Mouse (Mus musculus): ENCODE results near the gene Ank3. TPM values are rescaled to one million over a fixed set of nuclear protein-coding genes. Genes with fewer than 3 reads are reported as not detected.

Ank3 gene
- polyA plus RNA-seq, 1 experiment from 2014 or later = 24.7 TPM

- peak overlapping the region; percentile 33 for H3K4me3 ChIP-seq (ENCODE audit: low read depth, low read length)
- DNase-seq (ENCODE audit: low spot score) (peak; percentile 66), ATAC-seq (replicated peaks; ENCODE audit: low FRiP score, low TSS enrichment, low read depth) (no peak)
- H3K9ac ChIP-seq (ENCODE audit: low read length) = peak overlapping the region; percentile 25; the same call in 1 of the 2 replicates
- H3K9me3 ChIP-seq (ENCODE audit: control insufficient read depth, low read length) = no peaks in the 10 kb centered on the region
- H3K36me3 ChIP-seq (ENCODE audit: control insufficient read depth, insufficient read depth, low read length) = no peaks in the 10 kb centered on the region
- H3K4me1 ChIP-seq (replicated peaks; ENCODE audit: control insufficient read depth, insufficient read depth, low read length) = peaks cover 16% of the 10 kb centered on the region
- H3K27ac ChIP-seq (ENCODE audit: low read depth) = 0 out of 2 replicates have a peak overlapping the region, but pooled peaks have one; percentile 27
- H3K4me2 ChIP-seq (ENCODE audit: low read length) = peak overlapping the region; percentile 62
- WGBS = 6% methylated on average over 8 of the region's 8 CpGs
- 0 out of 2 replicates have a peak, but pooled peaks cover 6% of the 10 kb centered on the region for H3K27me3 ChIP-seq (replicated peaks; ENCODE audit: control insufficient read depth, insufficient read depth, low read length)
Measured at GRCm38 (mm10) chr10:69571422-69571821, 172.8 kb downstream of the Ank3 start.

GRCm38 (mm10) chr10:69571972-69572371 is 173.4 kb downstream of the Ank3 start:
- 0 out of 2 replicates have a peak, but pooled peaks cover 6% of the 10 kb centered on the region for H3K27me3 ChIP-seq (replicated peaks; ENCODE audit: control insufficient read depth, insufficient read depth, low read length)
- DNase-seq (ENCODE audit: low spot score) (no peak), ATAC-seq (replicated peaks; ENCODE audit: low FRiP score, low TSS enrichment, low read depth) (no peak)
- no peaks in the 10 kb centered on the region for H3K9me3 ChIP-seq (ENCODE audit: control insufficient read depth, low read length)
- no peak overlapping the region for H3K27ac ChIP-seq (ENCODE audit: low read depth)
- H3K4me1 ChIP-seq (replicated peaks; ENCODE audit: control insufficient read depth, insufficient read depth, low read length) = peaks cover 20% of the 10 kb centered on the region
- H3K9ac ChIP-seq (ENCODE audit: low read length) = no peak overlapping the region
- peak overlapping the region; percentile 33 for H3K4me3 ChIP-seq (ENCODE audit: low read depth, low read length)
- peak overlapping the region; percentile 62 for H3K4me2 ChIP-seq (ENCODE audit: low read length)
- no peaks in the 10 kb centered on the region for H3K36me3 ChIP-seq (ENCODE audit: control insufficient read depth, insufficient read depth, low read length)
- WGBS = 3% methylated on average over 9 of the region's 9 CpGs

GRCm38 (mm10) chr10:69573054-69573453 is 174.5 kb downstream of the Ank3 start:
- Histone ChIP-seq H3K4me1 (replicated peaks; ENCODE audit: control insufficient read depth, insufficient read depth, low read length) (peaks cover 22% of the 10 kb centered on the region), H3K4me3 (ENCODE audit: low read depth, low read length) (no peak overlapping the region), H3K4me2 (ENCODE audit: low read length) (no peak overlapping the region), H3K27me3 (replicated peaks; ENCODE audit: control insufficient read depth, insufficient read depth, low read length) (0 out of 2 replicates have a peak, but pooled peaks cover 6% of the 10 kb centered on the region), H3K27ac (ENCODE audit: low read depth) (no peak overlapping the region), H3K9me3 (ENCODE audit: control insufficient read depth, low read length) (no peaks in the 10 kb centered on the region), H3K9ac (ENCODE audit: low read length) (no peak overlapping the region), H3K36me3 (ENCODE audit: control insufficient read depth, insufficient read depth, low read length) (no peaks in the 10 kb centered on the region)
- 53% methylated on average over 7 of the region's 7 CpGs for WGBS
- ATAC-seq (replicated peaks; ENCODE audit: low FRiP score, low TSS enrichment, low read depth) (no peak), DNase-seq (ENCODE audit: low spot score) (no peak)

GRCm38 (mm10) chr10:69573746-69574145 is 175.2 kb downstream of the Ank3 start:
- H3K4me1 ChIP-seq (replicated peaks; ENCODE audit: control insufficient read depth, insufficient read depth, low read length) = peaks cover 22% of the 10 kb centered on the region
- H3K27me3 ChIP-seq (replicated peaks; ENCODE audit: control insufficient read depth, insufficient read depth, low read length) = 0 out of 2 replicates have a peak, but pooled peaks cover 6% of the 10 kb centered on the region
- H3K9me3 ChIP-seq (ENCODE audit: control insufficient read depth, low read length) = no peaks in the 10 kb centered on the region
- WGBS = 16% methylated on average over 3 of the region's 3 CpGs
- DNase-seq (ENCODE audit: low spot score) (no peak), ATAC-seq (replicated peaks; ENCODE audit: low FRiP score, low TSS enrichment, low read depth) (no peak)
- no peak overlapping the region for H3K4me3 ChIP-seq (ENCODE audit: low read depth, low read length)
- H3K9ac ChIP-seq (ENCODE audit: low read length) = no peak overlapping the region
- H3K27ac ChIP-seq (ENCODE audit: low read depth) = no peak overlapping the region
- peak overlapping the region; percentile 3; the same call in 1 of the 2 replicates for H3K4me2 ChIP-seq (ENCODE audit: low read length)
- no peaks in the 10 kb centered on the region for H3K36me3 ChIP-seq (ENCODE audit: control insufficient read depth, insufficient read depth, low read length)

- Histone ChIP-seq H3K9ac (ENCODE audit: low read length) (no peak overlapping the region), H3K36me3 (ENCODE audit: control insufficient read depth, insufficient read depth, low read length) (no peaks in the 10 kb centered on the region), H3K9me3 (ENCODE audit: control insufficient read depth, low read length) (no peaks in the 10 kb centered on the region), H3K27ac (ENCODE audit: low read depth) (no peak overlapping the region), H3K4me1 (replicated peaks; ENCODE audit: control insufficient read depth, insufficient read depth, low read length) (peaks cover 22% of the 10 kb centered on the region), H3K27me3 (replicated peaks; ENCODE audit: control insufficient read depth, insufficient read depth, low read length) (0 out of 2 replicates have a peak, but pooled peaks cover 6% of the 10 kb centered on the region), H3K4me3 (ENCODE audit: low read depth, low read length) (no peak overlapping the region), H3K4me2 (ENCODE audit: low read length) (peak overlapping the region; percentile 3; the same call in 1 of the 2 replicates)
- ATAC-seq (replicated peaks; ENCODE audit: low FRiP score, low TSS enrichment, low read depth) = no peak
- DNase-seq (ENCODE audit: low spot score) = peak; percentile 61
- WGBS = 4% methylated on average over 11 of the region's 11 CpGs
Measured at GRCm38 (mm10) chr10:69574190-69574663, 175.7 kb downstream of the Ank3 start.

- Histone ChIP-seq H3K4me1 (replicated peaks; ENCODE audit: control insufficient read depth, insufficient read depth, low read length) (peaks cover 28% of the 10 kb centered on the region), H3K27me3 (replicated peaks; ENCODE audit: control insufficient read depth, insufficient read depth, low read length) (0 out of 2 replicates have a peak, but pooled peaks cover 6% of the 10 kb centered on the region), H3K9ac (ENCODE audit: low read length) (no peak overlapping the region), H3K36me3 (ENCODE audit: control insufficient read depth, insufficient read depth, low read length) (no peaks in the 10 kb centered on the region), H3K9me3 (ENCODE audit: control insufficient read depth, low read length) (no peaks in the 10 kb centered on the region), H3K4me2 (ENCODE audit: low read length) (no peak overlapping the region), H3K4me3 (ENCODE audit: low read depth, low read length) (no peak overlapping the region), H3K27ac (ENCODE audit: low read depth) (no peak overlapping the region)
- 49% methylated on average over 9 of the region's 9 CpGs for WGBS
- no peak for ATAC-seq (replicated peaks; ENCODE audit: low FRiP score, low TSS enrichment, low read depth)
- DNase-seq (ENCODE audit: low spot score) = no peak
Measured at GRCm38 (mm10) chr10:69574894-69575293, 176.3 kb downstream of the Ank3 start.

GRCm38 (mm10) chr10:69575451-69575850 is 176.9 kb downstream of the Ank3 start:
- H3K9ac ChIP-seq (ENCODE audit: low read length) = no peak overlapping the region
- H3K4me3 ChIP-seq (ENCODE audit: low read depth, low read length) = no peak overlapping the region
- H3K4me1 ChIP-seq (replicated peaks; ENCODE audit: control insufficient read depth, insufficient read depth, low read length) = peaks cover 28% of the 10 kb centered on the region
- WGBS = 68% methylated on average over 6 of the region's 6 CpGs
- no peak overlapping the region for H3K27ac ChIP-seq (ENCODE audit: low read depth)
- H3K9me3 ChIP-seq (ENCODE audit: control insufficient read depth, low read length) = no peaks in the 10 kb centered on the region
- ATAC-seq (replicated peaks; ENCODE audit: low FRiP score, low TSS enrichment, low read depth) (no peak), DNase-seq (ENCODE audit: low spot score) (no peak)
- H3K27me3 ChIP-seq (replicated peaks; ENCODE audit: control insufficient read depth, insufficient read depth, low read length) = 0 out of 2 replicates have a peak, but pooled peaks cover 6% of the 10 kb centered on the region
- no peak overlapping the region for H3K4me2 ChIP-seq (ENCODE audit: low read length)
- no peaks in the 10 kb centered on the region for H3K36me3 ChIP-seq (ENCODE audit: control insufficient read depth, insufficient read depth, low read length)

- no peak for ATAC-seq (replicated peaks; ENCODE audit: low FRiP score, low TSS enrichment, low read depth)
- Histone ChIP-seq H3K36me3 (ENCODE audit: control insufficient read depth, insufficient read depth, low read length) (no peaks in the 10 kb centered on the region), H3K4me2 (ENCODE audit: low read length) (no peak overlapping the region), H3K4me1 (replicated peaks; ENCODE audit: control insufficient read depth, insufficient read depth, low read length) (peaks cover 26% of the 10 kb centered on the region), H3K27ac (ENCODE audit: low read depth) (no peak overlapping the region), H3K4me3 (ENCODE audit: low read depth, low read length) (no peak overlapping the region), H3K9ac (ENCODE audit: low read length) (no peak overlapping the region), H3K27me3 (replicated peaks; ENCODE audit: control insufficient read depth, insufficient read depth, low read length) (0 out of 2 replicates have a peak, but pooled peaks cover 6% of the 10 kb centered on the region), H3K9me3 (ENCODE audit: control insufficient read depth, low read length) (no peaks in the 10 kb centered on the region)
- DNase-seq (ENCODE audit: low spot score) = no peak
- WGBS = 84% methylated on average over 7 of the region's 7 CpGs
Measured at GRCm38 (mm10) chr10:69576264-69576663, 177.7 kb downstream of the Ank3 start.

Data from intestine, embryonic 14.5 days (tissue).